Mouse (Mus musculus) liver, embryonic 12.5 days (tissue): ENCODE measurements at regions not wholly inside any gene's neighbourhood (a gene's known extent, or its start where the extent isn't known, plus 50 kb on each side); places are given as distances from the start of the nearest gene placed in this dataset.

ENCODE experiments used
- ATAC-seq: fragments of 200-750 bp; cut with Nextera tagmentation; 2 replicates; pipeline ENCODE4 v1.8.0; 2017; ENCODE audit warnings: moderate number of reproducible peaks, mild to moderate bottlenecking, moderate library complexity
- H3K27ac ChIP-seq: fragments of 300-500 bp; sonication (generic); 2 replicates; pipeline ENCODE4 v1.5.1; 2016; ENCODE audit warnings: mild to moderate bottlenecking
- H3K27me3 ChIP-seq: fragments of 300-500 bp; sonication (generic); replicated peaks from 2 replicates; pipeline ENCODE4 v1.6.1; 2016; ENCODE audit warnings: mild to moderate bottlenecking, moderate library complexity
- H3K36me3 ChIP-seq: fragments of 300-500 bp; sonication (generic); 2 replicates; pipeline ENCODE4 v1.6.1; 2016; ENCODE audit warnings: mild to moderate bottlenecking, moderate library complexity
- H3K4me1 ChIP-seq: fragments of 300-500 bp; sonication (generic); 2 replicates; pipeline ENCODE4 v1.6.1; 2016
- H3K4me2 ChIP-seq: fragments of 300-500 bp; sonication (generic); 2 replicates; pipeline ENCODE4 v1.6.1; 2016; ENCODE audit warnings: mild to moderate bottlenecking, moderate library complexity
- H3K4me3 ChIP-seq: fragments of 300-500 bp; sonication (generic); 2 replicates; pipeline ENCODE4 v1.5.1; 2016; ENCODE audit warnings: mild to moderate bottlenecking, moderate library complexity
- H3K9ac ChIP-seq: fragments of 300-500 bp; sonication (generic); 2 replicates; pipeline ENCODE4 v1.6.1; 2016; ENCODE audit warnings: mild to moderate bottlenecking, moderate library complexity
- H3K9me3 ChIP-seq: fragments of 300-500 bp; sonication (generic); replicated peaks from 2 replicates; pipeline ENCODE4 v1.6.1; 2016; ENCODE audit warnings: mild to moderate bottlenecking, moderate library complexity
- WGBS: fragments of 180-500 bp; shearing (Covaris S2); methylation state at CpG from one replicate; pipeline ENCODE4 v1.1.7; 2016; ENCODE audit not compliant: insufficient replicate concordance; 5-methylcytosine and 5-hydroxymethylcytosine counted together

DNA sequence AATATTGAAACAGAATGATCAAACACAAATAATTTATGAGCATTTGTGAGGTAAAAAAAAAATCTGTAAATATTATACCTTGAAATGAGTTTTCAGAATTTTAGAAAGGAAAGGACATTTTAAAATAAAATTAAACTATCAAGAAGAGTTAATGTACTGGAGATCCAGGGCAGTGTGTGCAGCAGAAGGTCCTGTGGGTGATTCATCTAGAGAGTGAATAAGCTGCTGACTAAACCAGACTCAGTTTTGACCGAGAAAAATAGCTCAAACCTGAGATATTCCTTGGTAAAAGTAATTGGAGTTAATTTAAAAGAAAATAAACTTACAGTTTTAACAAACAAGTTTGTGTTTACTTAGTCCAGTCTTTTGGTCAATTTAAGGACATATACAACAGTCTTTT is 1118.6 kb upstream of the Celf2 start:
- Histone ChIP-seq H3K9me3 (no peaks in the 10 kb centered on the region; the same call in 1 of the 2 replicates), H3K36me3 (no peaks in the 10 kb centered on the region), H3K4me1 (peaks cover 5% of the 10 kb centered on the region; the same call in 1 of the 2 replicates), H3K27me3 (no peaks in the 10 kb centered on the region), H3K27ac (no peak overlapping the region), H3K4me2 (no peak overlapping the region), H3K4me3 (no peak overlapping the region), H3K9ac (no peak overlapping the region)
- 54% methylated on average over 1 of the region's 1 CpGs for WGBS
- ATAC-seq, result no peak

DNA sequence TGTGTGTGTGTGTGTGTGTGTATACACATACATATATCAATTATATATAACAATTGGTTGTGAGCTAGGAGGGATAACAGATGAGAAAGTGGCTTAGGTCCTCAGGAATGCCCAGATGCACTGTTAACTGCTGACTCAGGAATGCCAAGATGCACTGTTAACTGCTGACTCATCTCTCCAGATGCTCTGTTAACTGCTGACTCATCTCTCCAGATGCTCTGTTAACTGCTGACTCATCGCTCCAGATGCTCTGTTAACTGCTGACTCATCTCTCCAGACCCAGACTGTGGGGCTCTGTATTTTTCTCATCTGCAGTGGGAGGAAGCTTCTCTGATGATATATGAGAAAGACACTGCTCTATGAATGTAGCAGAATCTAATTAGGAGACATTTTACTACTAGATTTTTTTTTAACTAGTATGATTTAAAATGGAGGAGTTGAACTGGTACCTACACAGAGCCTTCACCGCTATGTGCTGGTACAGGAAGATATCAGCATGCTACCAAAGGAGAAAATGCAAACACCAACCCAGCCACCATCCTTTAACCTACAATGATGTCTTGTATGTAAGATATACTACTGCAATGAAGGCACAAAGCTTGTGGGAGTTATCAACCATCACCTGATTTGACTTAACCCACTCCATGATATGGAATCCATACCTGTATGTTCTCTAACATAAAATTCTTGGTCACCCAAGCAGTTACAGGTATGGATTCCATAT is 1119.3 kb upstream of the Celf2 start:
- H3K9me3 ChIP-seq, result no peaks in the 10 kb centered on the region; the same call in 1 of the 2 replicates
- no peaks in the 10 kb centered on the region for H3K36me3 ChIP-seq
- no peak overlapping the region for H3K27ac ChIP-seq
- peaks cover 5% of the 10 kb centered on the region; the same call in 1 of the 2 replicates for H3K4me1 ChIP-seq
- no peak overlapping the region for H3K4me3 ChIP-seq
- ATAC-seq, result peak; percentile 89
- H3K4me2 ChIP-seq, result no peak overlapping the region
- H3K9ac ChIP-seq, result no peak overlapping the region
- H3K27me3 ChIP-seq, result no peaks in the 10 kb centered on the region
- 67% methylated on average over 2 of the region's 2 CpGs for WGBS

DNA sequence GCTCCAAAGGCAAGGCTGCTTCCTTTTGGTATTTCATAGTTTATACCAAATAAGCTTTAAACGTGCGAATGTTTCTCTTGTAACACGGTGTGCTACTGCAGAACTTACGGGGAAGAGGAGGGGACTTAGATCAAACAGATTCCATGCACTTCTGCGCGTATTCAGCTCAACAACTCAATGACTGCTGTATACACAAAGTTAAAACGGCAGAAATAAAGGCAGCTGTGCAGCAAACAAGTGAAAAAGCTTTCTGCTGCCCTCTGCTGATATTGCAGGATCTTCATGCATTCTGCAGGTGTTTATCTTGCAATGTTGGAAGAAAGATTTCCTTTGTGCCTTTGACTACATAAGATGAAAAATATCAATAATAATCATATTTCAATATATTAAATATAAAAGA is 1128.7 kb upstream of the Celf2 start:
- Histone ChIP-seq H3K27ac (no peak overlapping the region), H3K36me3 (no peaks in the 10 kb centered on the region), H3K4me1 (no peaks in the 10 kb centered on the region), H3K4me3 (no peak overlapping the region), H3K27me3 (no peaks in the 10 kb centered on the region), H3K4me2 (no peak overlapping the region), H3K9ac (no peak overlapping the region), H3K9me3 (no peaks in the 10 kb centered on the region)
- no peak for ATAC-seq
- WGBS, result 43% methylated on average over 7 of the region's 7 CpGs

DNA sequence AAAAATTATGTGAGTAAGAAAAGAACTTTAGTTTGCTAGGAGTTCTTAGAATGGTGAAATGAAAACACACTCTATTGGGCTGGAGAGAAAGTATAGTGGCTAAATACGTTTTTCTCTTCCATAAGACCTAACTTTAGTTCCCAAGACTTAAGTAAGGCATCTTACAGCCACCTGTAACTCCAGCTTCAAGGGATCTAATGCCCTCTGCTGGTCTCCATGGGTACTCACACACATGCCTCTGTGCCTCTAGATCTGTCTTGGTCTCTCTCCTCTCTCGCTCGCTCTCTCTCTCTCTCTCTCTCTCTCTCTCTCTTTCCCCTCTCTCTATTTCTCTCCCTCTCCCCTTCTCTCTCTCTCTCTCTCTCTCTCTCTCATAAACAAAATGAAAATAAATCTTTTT is 1129.9 kb upstream of the Celf2 start:
- WGBS, result 33% methylated on average over 3 of the region's 3 CpGs

DNA sequence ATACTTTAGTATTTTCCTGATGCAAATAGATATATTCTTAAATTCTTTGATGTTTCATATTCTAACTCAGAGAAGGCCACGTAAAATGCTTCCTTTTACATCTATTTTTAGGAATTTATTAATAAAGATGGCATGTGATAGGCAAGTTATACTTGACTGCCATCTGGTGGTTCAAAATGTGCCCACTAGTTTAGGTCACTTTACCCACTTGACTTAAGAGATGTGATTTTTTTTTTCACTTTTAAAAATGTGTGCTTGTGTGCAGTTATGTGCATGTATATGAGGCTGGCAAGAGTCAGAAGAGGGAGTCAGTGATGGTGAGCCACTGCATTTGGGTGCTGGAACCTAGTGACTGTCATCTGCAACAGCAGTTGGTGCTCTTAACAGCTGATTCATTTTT is 1136.1 kb upstream of the Celf2 start:
- Histone ChIP-seq H3K36me3 (no peaks in the 10 kb centered on the region), H3K27ac (no peak overlapping the region), H3K4me2 (no peak overlapping the region), H3K4me3 (no peak overlapping the region), H3K9ac (no peak overlapping the region), H3K9me3 (no peaks in the 10 kb centered on the region), H3K4me1 (no peaks in the 10 kb centered on the region), H3K27me3 (no peaks in the 10 kb centered on the region)
- 34% methylated on average over 1 of the region's 1 CpGs for WGBS
- ATAC-seq, result no peak

More for the DNA sequence above, 1129.9 kb upstream of the Celf2 start:
- no peak overlapping the region for H3K4me3 ChIP-seq
- H3K4me2 ChIP-seq, result no peak overlapping the region
- no peak overlapping the region for H3K9ac ChIP-seq
- ATAC-seq, result no peak
- H3K36me3 ChIP-seq, result no peaks in the 10 kb centered on the region
- H3K9me3 ChIP-seq, result no peaks in the 10 kb centered on the region
- H3K4me1 ChIP-seq, result no peaks in the 10 kb centered on the region
- no peak overlapping the region for H3K27ac ChIP-seq
- no peaks in the 10 kb centered on the region for H3K27me3 ChIP-seq

DNA sequence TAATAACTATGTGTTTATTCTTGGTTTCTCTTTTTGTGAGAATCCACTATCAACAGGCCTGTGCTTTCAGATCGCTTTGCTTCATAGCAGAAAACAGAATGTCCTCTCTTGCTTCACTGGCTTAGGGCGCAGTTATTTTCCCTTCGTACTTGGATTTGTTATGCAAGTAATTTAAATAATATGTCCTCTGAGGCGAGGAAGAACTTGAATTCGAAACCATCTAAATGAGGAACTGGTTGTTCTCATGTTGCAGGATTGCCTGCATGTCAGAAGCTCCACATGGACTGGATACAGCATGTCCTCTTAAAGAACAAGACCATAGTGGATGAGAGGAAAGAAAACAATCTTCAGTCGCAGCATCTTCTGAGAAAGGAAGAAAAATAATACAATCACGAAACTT is 1151.2 kb upstream of the Celf2 start:
- H3K27ac ChIP-seq, result no peak overlapping the region
- no peak for ATAC-seq
- WGBS, result 62% methylated on average over 7 of the region's 7 CpGs

DNA sequence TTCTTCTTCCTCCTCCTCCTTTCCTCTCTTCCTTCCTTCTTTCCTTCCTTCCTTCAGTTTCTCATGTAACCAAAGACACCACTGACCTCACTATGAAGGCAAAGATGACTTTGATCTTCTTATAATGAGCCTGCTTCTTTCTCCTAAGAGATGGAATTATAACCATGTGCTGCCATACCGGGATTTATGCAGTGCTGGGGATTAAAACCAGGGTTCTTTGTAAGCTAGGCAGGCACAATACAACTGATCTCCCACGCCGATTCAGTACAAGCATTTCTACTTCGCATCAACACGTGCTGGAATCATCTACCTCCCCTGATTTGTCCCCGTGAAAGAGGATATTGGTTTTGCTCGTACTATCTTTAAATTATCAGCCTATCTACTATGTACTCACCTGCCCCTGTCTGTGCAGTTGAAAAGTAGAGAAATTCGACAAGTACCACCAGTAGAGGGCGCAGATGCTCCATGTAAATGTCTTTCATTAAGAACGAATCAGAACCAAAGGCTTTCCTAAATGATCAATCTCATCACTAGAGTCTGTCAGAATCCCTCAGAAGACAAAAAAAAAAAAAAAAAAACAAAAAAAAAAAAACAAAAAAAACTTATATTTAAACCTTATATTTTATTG is 1164.5 kb upstream of the Celf2 start:
- Histone ChIP-seq H3K4me2 (no peak overlapping the region), H3K9me3 (no peaks in the 10 kb centered on the region), H3K4me3 (no peak overlapping the region), H3K36me3 (no peaks in the 10 kb centered on the region), H3K4me1 (no peaks in the 10 kb centered on the region), H3K27ac (no peak overlapping the region), H3K27me3 (no peaks in the 10 kb centered on the region), H3K9ac (no peak overlapping the region)
- no peak for ATAC-seq
- 13% methylated on average over 10 of the region's 10 CpGs for WGBS

More for the DNA sequence above, 1151.2 kb upstream of the Celf2 start:
- H3K9me3 ChIP-seq, result no peaks in the 10 kb centered on the region
- H3K27me3 ChIP-seq, result no peaks in the 10 kb centered on the region
- H3K36me3 ChIP-seq, result no peaks in the 10 kb centered on the region
- H3K9ac ChIP-seq, result no peak overlapping the region
- no peak overlapping the region for H3K4me3 ChIP-seq
- H3K4me1 ChIP-seq, result no peaks in the 10 kb centered on the region
- no peak overlapping the region for H3K4me2 ChIP-seq

DNA sequence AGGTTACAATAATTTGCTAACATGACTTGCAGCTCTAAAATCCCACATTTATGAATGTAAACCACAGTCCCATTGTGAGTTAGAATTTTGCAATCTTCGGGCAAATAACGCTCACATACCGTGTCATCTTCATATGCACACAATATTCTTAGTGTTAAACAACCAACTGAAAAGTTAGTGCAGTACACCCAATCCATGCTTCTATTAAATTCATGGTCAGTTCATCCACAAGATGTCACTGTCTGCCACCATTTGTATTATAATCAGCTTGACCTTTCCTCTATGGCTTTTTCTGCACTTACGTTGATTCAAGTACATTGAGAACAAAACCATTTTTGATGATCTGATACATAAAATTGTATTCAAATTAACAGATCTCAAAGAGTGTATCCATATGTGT is 1166.2 kb upstream of the Celf2 start:
- Histone ChIP-seq H3K4me2 (no peak overlapping the region), H3K9ac (no peak overlapping the region), H3K36me3 (no peaks in the 10 kb centered on the region), H3K4me3 (no peak overlapping the region), H3K27me3 (no peaks in the 10 kb centered on the region), H3K9me3 (no peaks in the 10 kb centered on the region), H3K4me1 (no peaks in the 10 kb centered on the region), H3K27ac (no peak overlapping the region)
- WGBS, result 62% methylated on average over 4 of the region's 4 CpGs
- no peak for ATAC-seq

DNA sequence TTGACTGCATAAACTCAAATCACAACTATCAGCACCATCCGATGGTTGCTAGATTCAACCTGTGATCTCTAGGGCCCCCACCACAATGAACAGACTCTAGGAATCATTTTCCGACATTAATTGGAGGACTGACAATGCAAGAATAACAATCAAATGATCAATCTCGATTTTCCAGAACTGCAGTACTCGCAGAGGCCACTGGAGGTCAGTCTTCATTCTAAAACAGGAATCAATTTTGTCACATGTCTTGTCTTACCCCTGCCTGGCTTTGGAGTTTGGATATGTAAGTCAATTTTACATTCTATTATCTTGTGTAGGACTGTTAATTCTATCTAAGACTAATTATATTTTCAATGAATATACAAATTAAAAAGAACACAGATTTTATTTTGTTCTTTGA is 1167.2 kb upstream of the Celf2 start:
- no peaks in the 10 kb centered on the region for H3K9me3 ChIP-seq

DNA sequence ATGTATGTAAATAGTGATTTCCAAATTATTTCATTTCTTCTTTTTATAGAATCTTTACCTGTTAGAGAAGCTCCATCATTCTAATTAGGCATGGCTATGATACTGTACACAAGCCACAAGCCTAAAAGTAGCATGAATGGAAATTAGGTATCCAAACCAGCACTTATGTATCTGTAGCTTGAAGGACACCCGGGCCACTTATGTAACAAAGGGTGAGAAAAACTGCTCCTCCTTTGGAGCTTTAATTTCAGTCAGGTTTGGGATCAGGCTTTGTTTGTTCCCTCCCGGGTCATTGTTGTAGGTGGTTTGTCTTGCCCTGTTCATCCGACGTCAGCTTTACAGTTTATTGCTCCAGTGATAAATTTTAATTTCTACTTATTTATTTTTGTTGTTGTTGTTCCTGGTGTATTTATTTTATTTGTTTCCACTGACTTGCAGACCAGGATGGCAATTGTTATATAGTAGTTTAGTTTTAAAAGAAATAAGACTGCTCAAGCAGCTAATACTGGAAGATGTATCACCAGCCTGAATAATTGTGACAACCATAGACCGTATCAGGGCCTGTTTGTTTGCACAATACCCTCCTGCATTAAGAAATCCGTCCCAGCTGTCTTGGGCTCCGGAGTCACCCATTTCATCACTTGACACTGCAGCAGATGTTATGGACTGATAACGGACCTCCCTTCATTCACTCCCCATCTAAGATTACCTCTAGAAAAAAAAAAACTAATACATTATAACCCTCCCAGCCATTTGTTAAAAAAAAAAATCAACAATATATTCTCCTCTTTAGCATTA is 1181.7 kb upstream of the Celf2 start:
- Histone ChIP-seq H3K9ac (no peak overlapping the region), H3K36me3 (no peaks in the 10 kb centered on the region), H3K4me2 (no peak overlapping the region), H3K27ac (no peak overlapping the region), H3K27me3 (no peaks in the 10 kb centered on the region), H3K4me3 (no peak overlapping the region), H3K9me3 (no peaks in the 10 kb centered on the region), H3K4me1 (no peaks in the 10 kb centered on the region)
- WGBS, result 42% methylated on average over 8 of the region's 8 CpGs
- ATAC-seq, result no peak

More for the DNA sequence above, 1167.2 kb upstream of the Celf2 start:
- Histone ChIP-seq H3K9ac (no peak overlapping the region), H3K36me3 (no peaks in the 10 kb centered on the region), H3K27ac (no peak overlapping the region), H3K4me2 (no peak overlapping the region), H3K4me1 (no peaks in the 10 kb centered on the region), H3K27me3 (no peaks in the 10 kb centered on the region), H3K4me3 (no peak overlapping the region)
- no peak for ATAC-seq
- 7% methylated on average over 4 of the region's 4 CpGs for WGBS

DNA sequence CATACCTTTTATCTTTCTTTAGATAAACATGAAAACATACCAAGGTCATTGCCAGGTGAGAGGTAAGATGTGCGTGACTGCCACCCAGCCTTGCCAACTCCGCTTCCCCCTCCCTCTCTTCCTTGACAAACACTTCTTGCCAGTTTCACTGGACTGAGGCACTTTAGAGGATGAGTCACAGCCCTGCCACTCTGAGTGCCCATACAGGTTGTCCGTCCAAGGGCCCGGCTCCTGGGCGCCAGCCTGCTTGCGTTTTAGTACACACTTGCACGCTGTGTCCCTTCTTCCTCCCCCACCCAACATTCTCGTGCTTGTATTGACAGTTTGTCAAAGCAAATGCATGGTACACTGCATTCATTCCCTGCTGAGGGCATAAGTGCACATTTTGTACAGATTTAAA is 1151.7 kb upstream of the 4930412O13Rik start:
- H3K27me3 ChIP-seq, result no peaks in the 10 kb centered on the region
- H3K4me3 ChIP-seq, result no peak overlapping the region
- no peak overlapping the region for H3K4me2 ChIP-seq
- no peak overlapping the region for H3K27ac ChIP-seq
- ATAC-seq, result no peak
- no peaks in the 10 kb centered on the region for H3K36me3 ChIP-seq
- H3K4me1 ChIP-seq, result no peaks in the 10 kb centered on the region
- no peak overlapping the region for H3K9ac ChIP-seq
- 65% methylated on average over 8 of the region's 8 CpGs for WGBS
- no peaks in the 10 kb centered on the region for H3K9me3 ChIP-seq

DNA sequence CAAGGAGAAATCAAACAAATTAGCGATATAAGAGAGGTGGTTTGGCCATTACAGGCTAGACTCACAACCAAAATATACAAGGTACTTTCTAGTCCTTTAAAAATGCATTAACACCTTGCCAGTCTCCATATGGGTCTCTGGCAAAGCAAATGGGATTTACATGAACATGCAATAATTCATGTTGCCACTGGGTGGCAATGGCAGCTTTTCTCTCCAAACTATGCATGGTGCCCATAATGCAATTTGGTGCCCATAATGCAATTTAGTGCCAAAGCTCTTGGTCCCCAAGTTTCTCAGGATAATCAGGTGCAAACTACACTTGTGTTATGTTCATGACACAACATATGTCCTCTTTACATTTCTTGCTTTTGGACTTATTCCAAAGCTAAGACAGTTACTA is 1126.9 kb upstream of the 4930412O13Rik start:
- Histone ChIP-seq H3K27me3 (no peaks in the 10 kb centered on the region), H3K4me2 (no peak overlapping the region)
- ATAC-seq, result no peak

More for the DNA sequence above, 1126.9 kb upstream of the 4930412O13Rik start:
- no peaks in the 10 kb centered on the region for H3K9me3 ChIP-seq
- no peaks in the 10 kb centered on the region for H3K36me3 ChIP-seq
- no peak overlapping the region for H3K4me3 ChIP-seq
- no peak overlapping the region for H3K9ac ChIP-seq
- WGBS, result 14% methylated on average over 1 of the region's 1 CpGs
- H3K27ac ChIP-seq, result no peak overlapping the region
- no peaks in the 10 kb centered on the region for H3K4me1 ChIP-seq
